ENCODE assay signal across 31 mouse cellular contexts in genomic region chr11:51939590-51939955, GRCm38 (mm10). TPM values are rescaled to one million over a fixed set of nuclear protein-coding genes. Genes with fewer than 3 reads are reported as not detected.
A peak's percentile ranks its signal among the peaks of the same experiment; 100 is the strongest.
DNase-seq lines count a peak whose midpoint lies in the region; ATAC-seq and TF ChIP-seq lines count a peak whose summit lies in the region.
"Had no signal": no experiment of that assay in that cellular context is flagged by ENCODE, and none has a peak within 500 bp of the region (broad histone marks: within the 10 kb centered on the region; RNA-seq: fewer than 3 reads in every experiment).

No protein-coding gene starts in this region.

- H3K4me3 ChIP-seq in gastrocnemius, adult 2 months: no peak overlapping the region
- no peak overlapping the region for H3K4me3 ChIP-seq in lung, postnatal 0 days (ENCODE audit: low read depth, low read length)
- no peak overlapping the region for H3K4me3 ChIP-seq in spleen, adult 2 months (ENCODE audit: extremely low read depth, insufficient read depth, insufficient read length)
- no peak overlapping the region for H3K4me3 ChIP-seq in small intestine, adult 2 months (ENCODE audit: low read depth, low read length)
- H3K4me3 ChIP-seq: embryonic facial prominence, embryonic 10.5 days; embryonic facial prominence, embryonic 13.5 days; erythroblast, embryonic 14.5 days; forebrain, embryonic 13.5 days; heart, embryonic 12.5 days; heart, embryonic 15.5 days; hindbrain, embryonic 10.5 days; hindbrain, embryonic 13.5 days had no signal

- no peak for ATAC-seq in lung, postnatal 0 days
- ATAC-seq: forebrain, embryonic 13.5 days; forebrain, embryonic 16.5 days; hindbrain, embryonic 16.5 days had no signal

- peaks cover 15% of the 10 kb centered on the region; the same call in 1 of the 2 replicates for H3K4me1 ChIP-seq in lung, postnatal 0 days (ENCODE audit: insufficient read depth, low read depth, low read length)
- peaks cover 54% of the 10 kb centered on the region for H3K4me1 ChIP-seq in spleen, adult 2 months (ENCODE audit: control insufficient read depth, insufficient read depth, insufficient read length)
- peaks cover 14% of the 10 kb centered on the region; the same call in 1 of the 2 replicates for H3K4me1 ChIP-seq in small intestine, adult 2 months (ENCODE audit: control insufficient read depth, insufficient read depth, insufficient read length, low read length)

- TF ChIP-seq POLR2A in spleen, adult 2 months (IDR thresholded peaks at IDR 0.05; ENCODE audit: low read depth, low read length): no peak
- TF ChIP-seq POLR2A in small intestine, adult 2 months (IDR thresholded peaks at IDR 0.05; ENCODE audit: low read depth, low read length): no peak

- TF ChIP-seq CTCF in gastrocnemius, adult 2 months (IDR thresholded peaks at IDR 0.05): no peak
- TF ChIP-seq CTCF in lung, postnatal 0 days (IDR thresholded peaks at IDR 0.05): no peak
- no peak for TF ChIP-seq CTCF in spleen, adult 2 months (IDR thresholded peaks at IDR 0.05; ENCODE audit: extremely low read depth, insufficient read depth, insufficient read length, insufficient replicate concordance)
- TF ChIP-seq CTCF in small intestine, adult 2 months (IDR thresholded peaks at IDR 0.05; ENCODE audit: extremely low read depth, insufficient read length, insufficient replicate concordance, low read depth, low read length): no peak

- H3K36me3 ChIP-seq in lung, postnatal 0 days (ENCODE audit: insufficient read depth, low read length): no peaks in the 10 kb centered on the region
- no peaks in the 10 kb centered on the region for H3K36me3 ChIP-seq in spleen, adult 2 months (ENCODE audit: control insufficient read depth, insufficient read depth, low read length)
- no peaks in the 10 kb centered on the region for H3K36me3 ChIP-seq in small intestine, adult 2 months (ENCODE audit: control insufficient read depth, insufficient read depth, low read length)
- H3K36me3 ChIP-seq: embryonic facial prominence, embryonic 10.5 days; embryonic facial prominence, embryonic 13.5 days; G1E; heart, embryonic 12.5 days; heart, embryonic 15.5 days; hindbrain, embryonic 10.5 days; hindbrain, embryonic 13.5 days had no signal

- H3K9me3 ChIP-seq in lung, postnatal 0 days (ENCODE audit: low read length): no peaks in the 10 kb centered on the region
- H3K9me3 ChIP-seq: embryonic facial prominence, embryonic 10.5 days; embryonic facial prominence, embryonic 13.5 days; forebrain, embryonic 13.5 days; G1E; heart, embryonic 12.5 days; heart, embryonic 15.5 days; hindbrain, embryonic 10.5 days; hindbrain, embryonic 13.5 days had no signal

- TF ChIP-seq EP300 in lung, postnatal 0 days (IDR thresholded peaks at IDR 0.05): no peak

- peak overlapping the region; percentile 53; the same call in 1 of the 2 replicates for H3K27ac ChIP-seq in gastrocnemius, adult 2 months
- 0 out of 2 replicates have a peak overlapping the region, but pooled peaks have one; percentile 7 for H3K27ac ChIP-seq in lung, postnatal 0 days (ENCODE audit: low read length)
- peak overlapping the region; percentile 95 for H3K27ac ChIP-seq in spleen, adult 2 months (ENCODE audit: insufficient read depth, low read length)
- peak overlapping the region; percentile 28; the same call in 1 of the 2 replicates for H3K27ac ChIP-seq in small intestine, adult 2 months (ENCODE audit: insufficient read depth, low read depth, low read length)
- H3K27ac ChIP-seq: embryonic facial prominence, embryonic 13.5 days; forebrain, embryonic 13.5 days; heart, embryonic 15.5 days; hindbrain, embryonic 10.5 days; hindbrain, embryonic 13.5 days had no signal

- no peak overlapping the region for H3K4me2 ChIP-seq in lung, postnatal 0 days (replicated peaks; ENCODE audit: low read depth, low read length)
- H3K4me2 ChIP-seq: embryonic facial prominence, embryonic 13.5 days; forebrain, embryonic 13.5 days; heart, embryonic 12.5 days; heart, embryonic 15.5 days; hindbrain, embryonic 13.5 days had no signal

- WGBS in lung, postnatal 0 days: 43% methylated on average over 8 of the region's 8 CpGs
- 56% methylated on average over 8 of the region's 8 CpGs for WGBS in spleen, adult 2 months
- WGBS in small intestine, adult 2 months: 78% methylated on average over 8 of the region's 8 CpGs

- DNase-seq in gastrocnemius, adult 2 months: no peak
- DNase-seq in gastrocnemius, adult 8-10 months (ENCODE audit: low spot score in 2 of 2): no peak
- no peak for DNase-seq in lung, postnatal 0 days (ENCODE audit: low spot score)
- no peak for DNase-seq in lung, postnatal 14 days
- no peak for DNase-seq in spleen, adult 2 months (ENCODE audit: low read depth in 1 of 2, low spot score in 2 of 2)
- DNase-seq in spleen, postnatal 4 days (ENCODE audit: low spot score in 2 of 2): no peak
- DNase-seq in embryo, embryonic 10.5 days (ENCODE audit: low spot score): no peak
- DNase-seq: adrenal gland, postnatal 10 days; adrenal gland, postnatal 36 days; cerebellum, adult 11 months; cerebellum, adult 2 months; cerebellum, adult 9-11 months; cerebellum, postnatal 25 days; embryo, embryonic 11 days; gastrocnemius, postnatal 25 days; heart, adult 18-20 months; heart, postnatal 10 days; heart, postnatal 36 days had no signal

- no peaks in the 10 kb centered on the region for H3K27me3 ChIP-seq in lung, postnatal 0 days (replicated peaks; ENCODE audit: insufficient read depth, low read length)
- H3K27me3 ChIP-seq in spleen, adult 2 months (ENCODE audit: control insufficient read depth, insufficient read depth, low read length): no peaks in the 10 kb centered on the region
- H3K27me3 ChIP-seq in small intestine, adult 2 months (ENCODE audit: control insufficient read depth, insufficient read depth, low read length): no peaks in the 10 kb centered on the region
- H3K27me3 ChIP-seq: embryonic facial prominence, embryonic 13.5 days; forebrain, embryonic 13.5 days; heart, embryonic 15.5 days; hindbrain, embryonic 13.5 days; Patski had no signal

- no peak overlapping the region for H3K9ac ChIP-seq in lung, postnatal 0 days (replicated peaks; ENCODE audit: low read depth)
- H3K9ac ChIP-seq: embryonic facial prominence, embryonic 13.5 days; forebrain, embryonic 13.5 days; heart, embryonic 12.5 days; heart, embryonic 15.5 days; hindbrain, embryonic 13.5 days had no signal

- intact Hi-C loops in gastrocnemius, adult 2 months (cut with DNase I): no loop called here

RNA-seq across cellular contexts. Expression of gene Cdkn2aipnl, which starts 27.9 kb away (rescaled TPM):
- total RNA-seq in gastrocnemius, adult 2 months (2021): 10 to 100 TPM; 16.9 to 30.0 TPM
- 10 to 100 TPM; 26.1 to 41.4 (median 30.0) TPM for total RNA-seq in gastrocnemius, adult 8-10 months (2022)
- 55.9 and 56.9 TPM in 2 replicates for polyA plus RNA-seq in lung, postnatal 0 days (2015; fragmentation: Nextera tagmentation; extraction: Ambion mirVana)
- polyA plus RNA-seq in spleen, adult 2 months (2012; rRNA removed): 22.7 TPM in 2 replicates
- polyA plus RNA-seq in small intestine, adult 2 months (2012; rRNA removed): 8.3 and 14.0 TPM in 2 replicates

Comparison
In these comparisons a context has a peak if more than half of its experiments do, and no peak if none do; other contexts are left out.
1. H3K27ac ChIP-seq: peak in every context shown above with its lines; median percentile 95 in spleen, adult 2 months; 53 in gastrocnemius, adult 2 months; 28 in small intestine, adult 2 months; 7 in lung, postnatal 0 days.